Mouse (Mus musculus): Measurements from ENCODE around the gene Zswim5.
A peak's percentile ranks its signal among the peaks of the same experiment; 100 is the strongest.

Zswim5 gene

GRCm38 (mm10) chr4:116913318-116913717 lies 36.1 kb downstream of the Zswim5 start:
- no peak for DNase-seq (ENCODE audit: low read depth, low spot score)

- DNase-seq (ENCODE audit: low read depth, low spot score) = no peak
Measured at GRCm38 (mm10) chr4:116928006-116928651, 51.0 kb downstream of the Zswim5 start.

DNA sequence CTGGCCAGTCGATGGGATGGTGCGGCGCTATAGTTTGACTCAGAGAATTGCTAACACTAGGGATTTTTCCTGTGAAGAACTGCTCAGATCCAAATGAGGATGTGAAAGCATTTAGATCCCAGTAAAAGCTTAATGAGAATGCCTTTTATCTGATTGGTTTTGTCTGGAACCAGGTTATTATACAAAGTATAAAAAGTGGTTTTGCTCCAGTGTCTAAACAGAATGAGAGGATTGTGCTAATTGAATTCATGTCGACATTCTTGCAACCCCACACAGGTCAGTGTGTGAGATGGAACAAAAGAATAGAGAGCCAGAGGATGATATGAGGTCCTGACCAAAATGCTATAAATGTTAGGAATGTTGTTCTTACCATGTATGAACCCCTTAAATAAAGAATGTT lies 62.4 kb downstream of the Zswim5 start:
- no peak for DNase-seq (ENCODE audit: low read depth, low spot score)

DNA sequence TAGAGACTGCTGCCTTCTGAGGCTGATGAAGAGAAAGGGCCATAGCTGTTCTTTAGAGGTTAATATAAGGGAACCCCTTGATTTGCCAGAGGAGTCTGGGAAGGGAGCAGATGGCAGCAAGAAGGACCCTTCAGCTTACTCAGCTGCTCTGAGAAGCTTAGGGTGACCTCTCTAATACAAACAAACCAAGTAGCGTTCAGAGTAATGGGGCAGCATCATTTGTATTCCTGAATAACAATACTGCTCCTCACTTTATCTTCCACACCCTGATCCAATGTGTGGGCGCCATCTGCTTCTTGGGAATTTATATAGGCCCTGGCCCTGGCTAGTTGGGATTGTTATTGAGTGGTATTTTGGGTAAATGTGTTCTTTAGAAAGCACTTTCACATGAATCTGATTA lies 65.5 kb downstream of the Zswim5 start:
- DNase-seq (ENCODE audit: low read depth, low spot score) = no peak

GRCm38 (mm10) chr4:116944055-116944454 lies 66.9 kb downstream of the Zswim5 start:
- DNase-seq (ENCODE audit: low read depth, low spot score) = no peak

GRCm38 (mm10) chr4:116951642-116952041 lies 74.5 kb downstream of the Zswim5 start:
- DNase-seq (ENCODE audit: low read depth, low spot score) = peak; percentile 42

DNA sequence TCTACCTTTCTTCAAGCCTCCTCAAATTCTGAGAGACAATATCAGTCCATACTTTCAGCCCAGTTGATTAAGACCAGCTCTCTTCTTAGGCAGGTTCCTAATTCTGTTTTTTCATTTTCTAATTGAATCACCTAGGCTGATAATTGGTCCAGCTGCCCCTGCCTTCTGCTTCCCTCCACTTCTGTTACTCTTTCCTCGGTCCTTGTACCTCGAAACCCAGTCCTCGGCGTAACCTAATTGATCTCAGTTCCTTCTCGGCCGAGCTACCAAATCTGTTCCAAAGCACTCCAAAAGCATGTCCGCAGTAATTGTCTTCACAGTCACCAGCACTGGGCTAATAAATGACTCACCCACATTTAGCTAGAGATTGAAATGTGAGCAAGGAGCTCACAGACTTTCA lies 77.8 kb downstream of the Zswim5 start:
- DNase-seq (ENCODE audit: low read depth, low spot score) = no peak

DNA sequence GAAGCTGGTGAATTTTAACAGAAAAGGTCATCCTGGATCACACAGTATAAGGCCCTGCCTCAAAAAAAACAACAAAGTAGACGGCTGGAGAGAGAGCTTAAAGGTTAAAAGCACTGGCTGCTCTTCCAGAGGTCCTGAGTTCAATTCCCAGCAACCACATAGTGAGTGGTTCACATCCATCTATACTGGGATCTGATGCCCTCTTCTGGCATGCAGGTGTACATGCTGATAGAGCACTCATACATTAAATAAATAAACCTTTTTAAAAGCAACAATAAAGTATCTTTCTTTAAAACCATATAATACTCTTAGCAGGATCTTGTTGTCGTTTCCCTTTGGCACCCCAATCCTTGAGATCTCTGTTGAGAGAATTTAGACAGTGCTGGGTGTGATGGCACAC lies 99.3 kb downstream of the Zswim5 start:
- no peak for DNase-seq (ENCODE audit: low read depth, low spot score)

- no peak for DNase-seq (ENCODE audit: low read depth, low spot score)
Measured at GRCm38 (mm10) chr4:116985681-116986080, 108.5 kb downstream of the Zswim5 start.

DNA sequence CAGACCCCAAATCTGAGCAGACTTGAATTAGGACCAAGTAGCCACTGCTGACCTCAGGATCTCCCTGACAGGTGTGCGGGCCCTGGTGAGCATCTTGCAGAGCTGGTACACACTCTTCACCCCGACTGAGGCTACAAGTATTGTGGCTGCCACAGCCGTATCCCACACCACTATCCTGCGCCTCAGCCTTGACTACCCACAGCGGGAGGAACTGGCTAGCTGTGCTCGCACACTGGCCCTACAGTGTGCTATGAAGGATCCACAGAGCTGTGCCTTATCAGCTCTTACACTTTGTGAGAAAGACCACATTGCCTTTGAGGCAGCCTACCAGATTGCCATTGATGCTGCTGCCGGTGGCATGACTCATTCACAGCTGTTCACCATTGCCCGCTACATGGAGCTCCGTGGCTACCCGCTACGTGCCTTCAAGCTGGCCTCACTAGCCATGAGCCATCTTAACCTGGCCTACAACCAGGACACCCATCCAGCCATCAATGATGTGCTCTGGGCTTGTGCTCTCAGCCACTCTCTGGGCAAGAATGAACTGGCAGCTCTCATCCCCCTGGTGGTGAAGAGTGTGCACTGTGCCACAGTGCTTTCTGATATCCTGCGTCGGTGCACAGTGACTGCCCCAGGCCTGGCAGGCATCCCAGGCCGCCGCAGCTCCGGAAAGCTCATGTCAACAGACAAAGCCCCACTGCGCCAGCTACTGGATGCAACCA lies 109.4 kb downstream of the Zswim5 start:
- DNase-seq (ENCODE audit: low read depth, low spot score) = peak; percentile 36

GRCm38 (mm10) chr4:116987122-116987456 lies 109.9 kb downstream of the Zswim5 start:
- DNase-seq (ENCODE audit: low read depth, low spot score) = no peak

DNA sequence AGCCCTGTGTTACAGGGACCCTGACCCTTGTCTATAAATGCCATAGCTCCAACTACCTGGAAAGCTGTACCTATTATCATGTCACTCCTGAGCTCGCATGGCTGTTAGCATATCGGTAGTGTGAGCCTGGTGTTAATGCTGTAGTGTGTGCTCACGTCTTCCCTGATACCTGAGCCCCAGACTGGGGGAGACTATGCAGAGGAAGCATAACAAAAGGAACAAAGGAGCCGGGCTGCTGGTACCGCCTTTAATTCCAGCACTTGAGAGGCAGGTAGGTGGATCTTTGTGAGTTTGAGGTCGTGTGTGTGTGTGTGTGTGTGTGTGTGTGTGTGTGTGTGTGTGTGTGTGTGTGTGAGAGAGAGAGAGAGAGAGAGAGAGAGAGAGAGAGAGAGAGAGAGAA lies 112.6 kb downstream of the Zswim5 start:
- no peak for DNase-seq (ENCODE audit: low read depth, low spot score)

DNA sequence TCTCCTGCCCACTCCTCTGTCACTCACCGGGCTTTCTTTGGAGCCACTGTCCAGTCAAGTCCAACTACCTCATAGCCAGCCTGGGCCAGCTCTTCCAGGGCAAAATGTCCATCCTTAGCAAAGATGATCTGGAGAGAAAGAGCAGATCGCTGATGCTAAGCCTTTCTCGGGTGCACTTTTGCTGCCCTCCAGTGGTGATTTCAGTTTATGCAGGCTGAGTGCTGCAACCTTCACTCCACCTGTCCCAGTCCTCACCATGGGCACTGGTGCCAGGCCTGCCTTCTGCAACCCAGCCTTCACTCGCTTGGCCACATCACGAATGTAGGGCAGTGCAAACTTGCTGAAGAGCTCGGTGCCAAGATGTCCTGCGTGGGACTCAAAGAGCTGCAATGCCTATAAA lies 114.2 kb downstream of the Zswim5 start:
- DNase-seq (ENCODE audit: low read depth, low spot score) = peak; percentile 89

GRCm38 (mm10) chr4:116993672-116994621 lies 116.8 kb downstream of the Zswim5 start, which contains the start of gene Urod:
Urod (minus strand) TSS chr4:116994413.
- peak; percentile 95 for DNase-seq (ENCODE audit: low read depth, low spot score)

- peak; percentile 72 for DNase-seq (ENCODE audit: low read depth, low spot score)
Measured at GRCm38 (mm10) chr4:116995131-116995797, 118.1 kb downstream of the Zswim5 start, which contains the start of gene Hectd3. Hectd3 (plus strand) TSS chr4:116995317.

- DNase-seq (ENCODE audit: low read depth, low spot score) = peak; percentile 42
Measured at GRCm38 (mm10) chr4:116995798-116996135, 118.6 kb downstream of the Zswim5 start.

- DNase-seq (ENCODE audit: low read depth, low spot score) = no peak
Measured at GRCm38 (mm10) chr4:116999513-117000154, 122.5 kb downstream of the Zswim5 start.

- no peak for DNase-seq (ENCODE audit: low read depth, low spot score)
Measured at GRCm38 (mm10) chr4:117001957-117002356, 124.8 kb downstream of the Zswim5 start.

- DNase-seq (ENCODE audit: low read depth, low spot score) = peak; percentile 75
Measured at GRCm38 (mm10) chr4:117002543-117003521, 125.7 kb downstream of the Zswim5 start.

DNA sequence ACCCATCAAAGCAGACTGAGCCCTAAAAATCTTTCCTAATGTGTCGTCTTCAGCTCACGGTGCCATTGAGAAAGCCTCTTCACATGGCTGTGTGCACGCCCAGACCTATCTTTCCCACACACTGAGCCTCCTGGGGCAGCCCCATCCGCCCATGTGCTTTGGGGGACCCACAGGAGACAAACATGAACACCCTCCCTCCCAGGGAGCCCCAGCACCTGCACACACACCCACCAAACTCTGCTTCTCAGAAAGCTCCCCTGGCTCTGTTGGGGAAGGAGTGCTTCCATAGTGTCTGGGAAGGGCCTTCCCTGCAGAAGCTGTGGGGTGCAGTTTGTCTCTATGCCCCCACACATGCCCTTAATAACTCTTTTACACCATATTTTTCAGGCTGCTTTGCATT lies 127.5 kb downstream of the Zswim5 start:
- DNase-seq (ENCODE audit: low read depth, low spot score) = no peak
